Mouse (Mus musculus): ENCODE measurements around the gene Ankle1.
A peak's percentile ranks its signal among the peaks of the same experiment; 100 is the strongest.

Gene Ankle1

DNA sequence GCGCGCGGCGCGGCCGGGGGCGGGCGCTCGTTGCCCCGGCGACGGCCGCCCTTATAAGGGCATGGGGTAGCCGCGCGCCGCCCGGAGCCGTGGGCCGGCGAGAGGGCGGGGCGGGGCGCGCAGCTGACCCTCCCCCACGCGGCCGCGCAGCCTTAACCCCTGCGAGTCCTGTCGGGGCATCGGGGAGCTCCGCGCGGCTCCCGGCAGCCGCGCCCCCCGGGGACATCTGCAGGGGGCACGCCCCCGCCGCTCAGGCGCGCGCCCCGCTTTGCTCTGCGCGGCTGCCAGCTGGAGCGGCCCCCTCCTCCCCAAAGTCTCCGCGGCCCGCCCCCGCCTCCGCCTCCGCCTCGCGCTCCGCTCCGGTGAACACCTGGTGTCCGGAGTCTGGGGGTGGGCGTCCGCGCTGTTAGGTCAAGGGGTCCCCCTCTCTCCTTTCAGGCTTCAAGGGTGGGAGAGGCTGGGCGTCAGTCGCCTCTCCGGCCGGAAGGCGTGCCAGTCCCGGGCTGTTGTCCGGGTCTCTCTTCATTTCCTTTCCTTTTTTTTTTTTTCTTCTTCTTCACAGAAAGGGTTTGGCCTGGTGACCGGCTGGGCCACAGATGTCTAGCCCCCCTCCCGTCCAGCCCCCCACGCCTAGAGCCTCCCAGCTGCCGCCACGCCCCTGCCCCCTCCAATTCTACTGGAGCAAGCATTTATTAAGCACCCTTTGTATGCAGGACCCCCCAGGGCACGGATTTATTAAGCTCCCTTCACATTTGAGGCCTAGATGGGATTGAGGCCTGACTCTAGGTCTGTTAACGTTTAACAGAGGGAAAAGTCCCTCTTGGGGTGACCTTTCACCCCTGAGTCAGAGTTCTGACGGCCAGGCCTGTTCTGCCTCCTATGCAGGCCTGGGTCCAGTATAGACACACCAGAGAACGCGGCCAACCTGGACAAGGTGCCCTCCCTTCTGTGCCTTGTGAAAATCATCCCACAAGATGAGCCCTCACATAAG lies 23.5 kb upstream of the Ankle1 start:
- DNase-seq = peak; percentile 92

DNA sequence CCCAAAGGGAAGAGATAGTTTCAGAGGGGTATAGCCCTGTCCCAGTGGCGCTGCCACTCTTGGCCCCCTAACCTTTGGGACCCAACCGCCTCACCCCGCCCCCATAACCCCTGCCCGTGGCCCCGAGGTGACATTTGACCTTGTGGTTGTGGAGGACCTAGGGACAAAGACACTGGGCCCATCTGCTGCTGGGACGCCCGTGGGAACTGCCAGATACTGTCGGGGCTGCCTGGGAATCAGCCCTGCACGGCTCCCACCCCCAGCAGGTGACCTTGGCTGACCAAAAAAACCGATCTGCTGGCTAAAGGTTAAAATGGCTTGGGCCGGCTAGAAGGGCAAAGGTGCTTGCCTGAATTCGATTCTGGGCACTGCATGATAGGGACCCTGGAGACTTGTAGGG lies 22.4 kb upstream of the Ankle1 start:
- DNase-seq = no peak

DNA sequence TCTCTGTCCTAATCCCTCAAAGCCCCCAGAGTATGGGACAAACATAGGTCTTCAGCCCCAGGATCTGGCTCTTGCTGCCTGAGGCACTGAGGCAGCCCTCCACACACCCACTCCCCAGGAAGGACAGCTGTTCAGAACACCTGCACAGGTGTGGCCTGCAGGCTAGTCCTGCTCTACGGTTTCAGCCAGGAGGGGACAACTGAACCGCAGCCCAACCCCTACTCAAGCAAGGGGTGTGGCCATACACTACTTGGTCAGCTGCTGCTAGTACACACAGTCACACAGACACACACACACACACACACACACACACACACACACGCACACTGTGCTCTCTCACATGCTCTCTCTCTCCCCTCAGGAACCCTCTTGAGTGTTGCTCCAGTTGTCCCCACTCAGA lies 21.9 kb upstream of the Ankle1 start:
- peak; percentile 75 for DNase-seq

DNA sequence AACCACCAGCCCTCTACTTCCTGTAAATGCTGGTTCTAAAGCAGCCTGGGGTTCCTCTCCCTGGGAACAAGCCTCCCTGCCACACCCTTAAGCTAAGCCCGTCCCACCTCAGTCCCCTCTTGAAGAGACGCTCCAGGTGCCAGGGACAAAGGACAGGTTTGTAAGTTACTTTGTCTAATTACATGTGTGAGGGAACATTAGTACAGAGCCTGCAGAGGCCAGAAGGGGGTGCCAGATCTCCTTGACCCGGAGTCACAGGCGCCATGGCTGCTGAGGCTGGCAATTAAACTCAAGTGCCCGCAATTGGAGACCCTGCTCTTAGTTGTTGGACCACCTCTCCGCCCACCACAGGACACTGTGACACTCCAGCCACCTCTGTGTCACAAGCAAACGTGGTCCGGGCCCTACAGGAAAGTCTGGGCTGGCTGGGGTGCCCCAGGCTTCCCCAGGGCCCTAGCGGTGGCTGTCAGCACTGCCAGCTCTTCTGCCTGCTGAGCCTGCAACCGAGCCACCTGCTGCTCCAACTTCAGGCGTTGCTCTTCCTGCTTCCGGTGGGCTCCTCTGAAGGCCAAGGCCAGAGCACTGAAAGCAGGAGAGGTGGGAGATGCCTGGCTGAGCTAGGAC lies 20.5 kb upstream of the Ankle1 start:
- DNase-seq = no peak

DNA sequence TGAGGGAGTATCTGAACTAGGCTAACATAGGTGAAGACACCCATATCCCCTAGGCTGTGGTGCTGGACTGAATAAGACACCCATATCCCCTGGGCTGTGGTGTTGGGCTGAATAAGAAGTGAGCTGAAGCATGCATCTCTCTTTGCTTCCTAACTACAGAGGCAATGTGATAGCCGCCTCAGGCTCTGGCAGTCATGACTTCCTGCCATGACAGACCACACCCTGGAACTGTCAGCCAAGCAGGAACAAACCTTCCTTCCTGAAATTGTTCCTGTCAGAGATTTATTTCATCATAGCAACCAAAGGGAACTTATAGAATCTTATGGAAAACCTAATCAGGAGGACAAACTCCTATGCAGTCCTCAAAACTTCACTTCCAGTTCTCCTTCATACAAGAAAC lies 17.5 kb upstream of the Ankle1 start:
- DNase-seq = peak; percentile 65

DNA sequence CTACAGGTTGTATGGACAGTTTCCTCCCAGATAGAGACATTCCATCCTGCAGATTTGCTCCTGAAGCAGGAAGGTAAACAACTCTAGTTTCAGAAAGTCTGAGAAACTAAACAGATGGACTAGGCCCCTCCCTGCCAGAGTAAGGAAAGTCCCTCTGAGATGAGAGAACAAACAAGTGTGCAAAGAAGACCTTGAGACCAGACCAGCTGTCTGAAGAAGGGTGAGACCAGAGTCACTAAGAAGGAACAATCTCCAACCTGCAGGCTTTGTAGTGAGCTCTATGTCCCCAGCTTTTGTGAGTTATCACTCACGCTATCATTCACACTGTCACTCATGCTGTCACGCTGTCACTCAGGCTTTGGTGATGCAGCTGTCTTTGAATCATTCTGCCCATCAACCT lies 14.1 kb upstream of the Ankle1 start:
- DNase-seq = no peak

DNA sequence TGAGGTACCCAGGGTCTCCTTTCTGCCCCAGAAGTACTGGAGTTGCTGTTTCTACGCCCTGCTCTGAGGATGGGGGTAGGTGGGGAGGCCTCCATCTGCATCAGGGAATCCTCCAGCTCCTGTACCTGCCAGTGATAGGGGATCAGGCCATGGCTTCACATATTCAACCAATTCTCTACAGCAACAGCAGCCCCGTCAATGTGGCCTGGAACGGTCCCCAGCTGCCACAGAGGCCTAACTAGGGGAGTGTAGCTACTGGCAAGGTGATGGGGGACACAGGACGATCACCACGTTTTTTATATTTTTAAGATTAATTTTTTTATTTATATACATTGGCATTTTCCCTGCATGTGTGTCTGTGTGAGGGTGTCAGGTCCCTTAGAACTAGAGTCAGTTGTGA lies 13.4 kb upstream of the Ankle1 start:
- no peak for DNase-seq

DNA sequence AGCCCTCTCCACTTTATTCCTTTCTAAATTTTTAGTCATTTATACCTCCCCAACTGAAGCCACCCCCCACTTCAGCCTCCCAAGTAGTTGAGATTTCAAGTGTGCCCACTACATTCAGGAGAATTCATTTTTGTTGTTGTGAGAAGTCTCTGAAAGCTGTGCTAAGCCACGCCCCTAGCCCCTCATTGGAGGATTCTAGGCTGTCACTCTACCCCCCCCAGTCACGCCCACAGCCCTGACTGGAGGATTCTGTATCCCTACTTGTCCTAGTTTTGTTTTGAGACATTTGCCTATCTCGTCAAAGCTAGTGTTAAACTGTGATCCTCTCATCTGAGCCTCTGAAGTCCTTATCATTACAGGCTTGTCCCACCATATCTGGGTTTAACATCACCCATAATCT lies 12.9 kb upstream of the Ankle1 start:
- peak; percentile 82 for DNase-seq

DNA sequence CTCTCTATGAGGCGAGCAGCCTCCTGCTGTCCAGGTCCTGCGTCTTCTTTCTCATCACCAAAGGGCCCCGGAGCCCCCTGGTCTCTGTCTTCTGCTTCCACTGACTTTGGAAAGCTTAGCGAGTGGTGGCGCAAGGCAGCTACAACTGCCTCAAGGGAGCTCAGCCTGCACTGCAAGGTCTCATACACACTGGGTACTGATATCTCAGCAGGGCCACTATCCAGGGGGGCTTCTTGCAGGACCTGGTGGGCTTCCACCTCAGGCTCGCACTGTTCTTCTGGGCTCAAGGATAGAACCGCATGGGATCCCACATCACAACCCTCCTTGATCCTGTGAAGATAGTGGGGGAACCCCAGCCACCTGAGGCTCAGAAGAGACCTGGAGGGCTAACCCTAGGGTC lies 11.3 kb upstream of the Ankle1 start:
- DNase-seq = no peak

DNA sequence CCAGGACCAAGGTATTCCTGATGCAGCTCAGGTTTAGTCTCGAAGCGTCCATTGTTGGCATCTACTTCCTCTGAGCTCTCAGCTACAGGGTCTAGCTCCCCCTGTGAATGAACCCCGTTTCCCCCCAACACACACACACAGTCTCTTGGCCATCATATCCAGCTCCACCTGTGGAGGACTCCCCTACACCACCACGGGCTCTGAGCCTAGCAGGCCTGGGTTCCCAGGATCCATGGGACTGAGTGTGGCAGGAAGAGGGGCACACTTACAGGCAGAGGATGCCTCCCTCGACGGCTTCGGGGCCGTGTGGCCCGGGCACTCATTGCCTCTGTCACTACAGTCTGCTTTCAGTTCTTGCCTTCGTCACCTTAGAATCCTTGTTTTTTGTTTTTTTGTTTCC lies 10.7 kb upstream of the Ankle1 start:
- no peak for DNase-seq

DNA sequence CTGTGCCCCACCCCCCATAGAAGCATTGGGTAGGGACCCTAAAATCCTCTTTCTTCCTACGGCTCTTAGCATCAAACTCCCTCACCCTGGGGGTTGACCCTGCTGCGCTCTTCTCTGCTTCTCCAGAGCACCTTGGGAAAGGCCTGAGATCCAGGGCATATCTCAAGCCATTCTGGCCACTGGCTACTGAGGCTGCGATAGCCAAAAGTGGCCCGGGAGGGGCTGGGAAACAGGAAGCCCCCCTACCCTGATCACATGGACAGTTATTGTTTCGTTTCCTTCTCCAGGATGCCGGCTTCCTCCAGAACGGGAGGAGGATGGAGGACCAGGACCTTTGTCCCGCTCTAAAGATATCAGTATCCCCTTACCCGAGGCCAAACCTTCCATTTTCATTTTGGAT lies 10.2 kb upstream of the Ankle1 start, which contains the start of gene Ushbp1:
Gene Ushbp1, minus strand, starts transcription at position 174 of the 400 bp plus-strand sequence.
- peak; percentile 74 for DNase-seq

DNA sequence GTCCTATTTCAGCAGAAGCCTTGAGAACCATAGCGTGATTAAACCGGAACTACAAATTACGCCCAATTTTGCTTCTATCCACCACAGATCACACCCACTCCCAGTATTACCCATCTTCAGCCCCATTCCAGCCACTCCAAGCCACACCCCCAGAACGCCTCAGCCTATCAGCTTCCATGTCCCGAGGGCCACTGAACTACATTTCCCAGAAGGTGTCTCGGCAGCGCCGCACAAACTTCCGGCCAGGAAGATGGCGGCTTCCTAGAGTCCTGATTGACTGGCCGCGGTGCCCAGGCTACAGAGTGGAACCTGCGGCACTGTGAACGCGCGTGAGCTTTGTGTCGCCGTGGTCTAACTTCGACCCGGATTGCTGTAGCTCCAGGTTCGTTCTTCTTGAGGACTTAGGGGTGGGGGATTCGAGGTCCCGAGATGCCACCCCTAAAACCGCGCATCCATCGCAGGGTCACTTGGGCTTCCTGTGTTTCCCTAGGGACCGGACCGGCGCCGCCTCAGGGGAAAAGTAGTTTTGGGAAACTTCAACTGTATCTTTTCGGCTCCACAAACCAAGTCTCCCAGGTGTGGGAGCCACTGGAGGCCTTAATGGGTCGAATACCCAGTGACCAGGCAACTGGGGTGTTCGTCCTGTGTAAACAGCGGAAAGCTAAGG lies 9.0 kb upstream of the Ankle1 start, which contains the start of gene Babam1:
Gene Babam1, plus strand, starts transcription at position 223 of the 667 bp plus-strand sequence.
- DNase-seq = peak; percentile 98

DNA sequence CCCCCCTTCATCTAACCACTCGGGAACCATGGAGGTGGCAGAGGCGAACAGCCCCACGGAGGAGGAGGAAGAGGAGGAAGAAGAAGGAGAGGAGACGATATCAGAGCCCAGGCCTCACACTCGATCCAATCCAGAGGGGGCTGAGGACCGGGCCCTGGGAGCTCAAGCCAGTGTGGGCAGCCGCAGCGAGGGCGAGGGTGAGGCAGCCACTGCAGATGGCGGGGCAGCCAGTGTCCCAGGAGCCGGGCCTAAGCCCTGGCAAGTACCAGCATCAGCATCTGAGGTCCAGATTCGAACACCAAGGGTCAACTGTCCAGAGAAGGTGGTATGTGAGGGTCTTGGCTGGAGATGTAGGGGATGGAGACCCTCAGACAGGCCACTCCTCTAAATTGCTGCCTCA lies 8.1 kb upstream of the Ankle1 start:
- DNase-seq = no peak

DNA sequence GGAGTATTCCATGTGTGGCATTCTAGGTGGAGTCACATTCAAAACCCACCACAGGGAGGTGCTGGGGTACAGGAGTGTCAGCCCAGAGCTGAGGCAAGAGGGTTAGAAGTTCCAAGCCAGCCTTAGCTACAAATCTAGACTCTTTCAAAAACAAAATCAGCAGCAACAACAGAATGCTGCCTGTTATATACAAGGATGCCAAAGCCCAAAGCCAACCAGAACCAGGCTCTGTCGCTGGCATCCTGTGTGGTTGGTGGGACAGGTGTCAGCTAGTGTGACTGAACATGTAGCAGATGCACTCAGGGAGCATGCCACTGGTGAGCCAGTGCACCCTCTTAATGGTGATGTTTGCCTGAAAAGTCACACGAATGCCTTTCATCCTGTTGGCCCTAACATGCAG lies 5.0 kb upstream of the Ankle1 start:
- DNase-seq = no peak

DNA sequence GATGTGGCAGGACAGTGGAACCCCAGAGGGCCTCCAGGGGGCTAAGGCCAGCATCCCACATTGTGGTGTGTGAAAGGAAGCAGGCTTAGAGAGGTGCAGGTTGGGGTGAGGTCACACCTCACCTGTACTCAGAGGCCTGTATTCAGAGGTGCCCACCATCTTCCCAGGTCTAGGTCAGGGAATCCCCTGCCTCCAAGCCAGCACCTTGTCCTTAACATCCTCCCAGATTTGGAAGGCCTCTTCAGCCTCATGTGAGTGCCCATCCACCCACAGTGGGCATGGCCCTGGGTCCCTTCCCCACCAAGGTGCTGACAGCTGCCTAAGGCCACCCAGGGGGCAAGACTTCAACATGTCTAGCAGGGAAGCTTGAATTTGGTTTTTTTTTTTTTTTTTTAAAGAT lies 4.4 kb upstream of the Ankle1 start:
- DNase-seq = no peak

DNA sequence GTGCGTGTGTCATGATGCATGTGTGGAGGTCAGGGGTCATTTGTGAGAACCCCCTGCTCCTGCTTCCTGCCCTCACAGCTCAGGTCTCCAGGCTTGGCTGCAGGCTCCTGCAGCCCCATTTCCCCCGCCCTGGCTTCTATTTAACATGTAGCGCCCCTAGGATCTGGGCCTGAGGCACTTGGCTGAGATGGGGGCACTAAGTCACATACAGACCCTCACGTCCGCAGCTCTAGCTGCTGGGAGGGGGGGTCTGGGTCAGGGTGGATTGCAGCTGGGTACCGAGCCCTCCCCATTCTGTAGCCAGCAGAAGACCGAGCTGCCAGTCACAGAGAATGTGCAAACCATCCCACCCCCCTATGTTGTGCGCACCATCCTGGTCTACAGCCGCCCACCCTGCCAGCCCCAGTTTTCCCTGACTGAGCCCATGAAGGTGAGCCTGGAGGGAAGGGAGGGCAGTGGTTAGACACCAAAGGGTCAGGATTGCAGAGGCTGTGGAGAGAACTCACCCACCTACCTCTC lies 3.3 kb upstream of the Ankle1 start:
- no peak for DNase-seq

DNA sequence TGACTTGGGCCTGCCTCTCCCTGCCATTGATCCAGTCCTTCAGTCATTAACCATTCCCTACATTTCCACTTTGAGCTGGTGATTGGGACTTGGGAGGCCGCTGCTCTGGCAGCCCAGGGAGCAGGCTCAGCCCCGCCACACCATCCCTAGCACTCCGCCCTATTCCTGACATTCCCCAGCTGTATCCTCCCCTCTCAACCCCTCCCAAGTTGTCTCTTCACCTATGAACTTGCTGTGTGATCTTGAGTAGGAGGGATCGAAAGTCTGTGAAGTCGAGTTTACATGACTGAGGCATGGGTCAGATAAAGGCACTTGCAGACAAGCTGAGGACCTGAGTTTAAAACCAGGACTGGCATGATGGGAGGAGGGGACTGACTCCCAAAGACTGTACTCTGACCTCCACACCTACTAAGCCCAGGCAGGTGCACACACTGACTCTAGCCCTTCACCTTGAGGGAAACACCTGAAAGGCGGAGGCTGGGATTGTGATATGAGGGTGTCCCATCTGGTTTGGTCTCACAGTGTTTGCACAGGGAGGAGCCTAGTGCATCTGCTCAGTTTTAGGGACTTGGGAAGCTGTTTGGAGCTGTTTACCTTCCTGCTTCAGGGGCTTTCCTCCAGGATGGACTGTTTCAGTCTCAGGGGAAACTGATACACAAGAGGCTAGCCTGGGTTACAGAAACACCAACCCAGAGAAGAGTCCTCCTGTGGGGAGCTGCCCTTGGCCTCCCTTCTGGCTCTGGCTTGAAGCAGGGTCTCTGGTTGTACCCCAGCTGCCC lies 2.5 kb upstream of the Ankle1 start:
- no peak for DNase-seq

DNA sequence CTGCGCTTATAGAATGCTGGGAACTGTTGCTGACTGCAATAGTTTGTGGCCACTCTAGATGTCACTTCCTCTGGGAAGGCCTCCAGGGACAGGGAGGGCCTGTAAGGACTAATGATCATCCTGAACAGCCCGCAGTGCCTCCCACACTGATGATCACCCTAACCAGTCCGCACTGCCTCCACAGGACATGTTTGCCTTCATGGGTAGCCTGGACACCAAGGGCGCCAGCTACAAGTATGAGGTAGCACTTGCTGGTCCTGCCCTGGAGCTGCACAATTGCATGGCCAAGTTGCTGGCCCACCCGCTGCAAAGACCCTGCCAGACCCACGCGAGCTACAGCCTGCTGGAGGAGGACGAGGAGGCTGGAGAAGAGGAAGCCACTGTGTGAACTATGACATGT lies 1.8 kb upstream of the Ankle1 start:
- DNase-seq = no peak

DNA sequence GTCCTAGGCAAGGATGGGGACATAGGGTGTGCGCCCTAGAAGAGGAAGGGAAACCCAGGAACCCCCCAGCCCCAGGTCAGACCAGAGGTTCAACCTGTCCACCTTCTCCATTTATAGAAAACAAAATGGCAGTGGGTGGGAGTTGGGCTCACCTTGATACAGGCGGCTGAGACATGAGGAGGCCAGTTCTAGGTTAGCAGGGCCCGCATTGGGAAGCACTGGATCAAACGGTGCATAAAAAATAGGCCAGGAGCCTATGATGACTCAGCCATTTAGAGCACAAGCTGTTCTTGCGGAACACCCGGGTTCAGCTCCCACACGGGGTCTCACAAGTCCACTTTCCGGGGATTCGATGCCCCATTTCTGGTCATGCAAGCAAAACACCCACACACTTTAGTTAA lies 859 bp upstream of the Ankle1 start:
- no peak for DNase-seq

DNA sequence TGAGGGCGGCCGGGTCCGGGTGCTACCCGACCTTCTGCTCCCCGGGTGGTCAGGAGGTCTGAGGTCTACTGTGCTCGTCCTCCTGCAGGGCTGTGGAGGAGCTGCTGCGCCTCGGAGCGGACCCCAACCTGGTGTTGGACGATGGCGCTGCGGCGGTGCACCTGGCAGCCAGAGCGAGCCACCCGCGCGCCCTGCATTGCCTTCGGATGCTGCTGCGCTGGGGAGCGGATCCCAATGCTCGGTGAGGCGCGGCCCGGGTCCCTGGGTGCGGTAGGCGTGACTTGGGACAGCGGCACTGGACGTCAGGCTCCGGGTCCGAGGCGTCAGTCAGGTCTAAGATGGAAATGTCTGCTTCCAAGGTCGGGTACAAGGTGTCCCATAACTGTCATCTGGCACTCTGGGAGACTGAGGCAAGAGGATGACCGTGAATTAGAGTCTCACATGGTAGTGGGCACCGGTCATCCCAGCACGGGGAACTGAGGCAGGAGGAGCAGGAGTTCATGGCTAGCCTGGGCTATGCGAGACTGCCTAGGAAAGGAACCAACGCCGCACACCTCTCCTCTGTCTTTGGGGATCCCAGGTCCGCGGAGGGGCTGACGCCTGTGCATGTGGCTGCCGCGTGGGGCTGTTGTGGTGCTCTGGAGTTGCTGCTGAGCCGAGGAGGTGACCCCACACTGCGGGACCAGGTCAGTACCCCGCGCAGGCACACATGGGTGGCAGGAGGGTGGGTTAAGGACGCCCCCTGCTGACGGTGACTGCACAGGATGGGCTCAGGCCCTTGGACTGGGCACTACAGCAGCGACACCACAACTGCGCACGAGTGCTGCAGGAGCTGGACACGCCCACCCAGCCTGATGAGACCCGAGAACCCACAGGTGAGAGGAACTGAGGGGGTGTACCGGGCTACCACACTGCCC lies 547 bp downstream of the Ankle1 start:
- peak; percentile 82 for DNase-seq

DNA sequence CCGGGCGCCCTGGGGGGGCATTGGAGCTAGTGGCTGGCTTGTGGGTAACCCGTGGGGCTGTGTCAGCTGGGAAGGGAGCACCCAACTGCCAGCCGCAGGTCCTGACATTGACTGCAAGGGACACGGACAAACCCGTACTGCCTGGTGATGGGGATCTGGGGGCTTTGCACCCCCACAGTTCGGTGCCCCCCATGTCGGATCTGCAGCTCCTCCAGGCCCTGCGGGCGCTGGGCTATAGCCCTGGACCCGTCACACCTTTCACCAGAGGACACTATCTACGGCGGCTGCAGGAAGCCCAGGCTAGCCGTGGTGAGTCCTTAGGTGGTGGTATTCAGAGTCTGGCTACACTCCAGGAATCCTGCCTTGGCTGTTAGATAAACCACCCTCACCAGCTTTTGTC lies 1.6 kb downstream of the Ankle1 start:
- DNase-seq = no peak

All from lung, postnatal 36 days (tissue).